Mouse (Mus musculus) small intestine, adult 2 months (tissue): Measurements from ENCODE around the gene Elavl4. TPM values are rescaled to one million over a fixed set of nuclear protein-coding genes. Genes with fewer than 3 reads are reported as not detected.

Experiments
- H3K27ac ChIP-seq: fragments of 200-500 bp; 2 replicates; pipeline ENCODE4 v1.5.1; 2012; ENCODE audit warnings: low read depth, low read length, control low read depth, inconsistent platforms; ENCODE audit not compliant: insufficient read depth
- H3K27me3 ChIP-seq: fragments of 200-500 bp; 2 replicates; pipeline ENCODE4 v1.6.1; 2012; ENCODE audit warnings: mild to moderate bottlenecking, moderate library complexity, low read length, inconsistent platforms; ENCODE audit not compliant: control insufficient read depth, insufficient read depth
- H3K36me3 ChIP-seq: fragments of 200-500 bp; 2 replicates; pipeline ENCODE4 v1.6.1; 2012; ENCODE audit warnings: mild to moderate bottlenecking, low read length, control low read depth, inconsistent platforms; ENCODE audit not compliant: control insufficient read depth, insufficient read depth
- H3K4me1 ChIP-seq: fragments of 200-500 bp; 2 replicates; pipeline ENCODE4 v1.6.1; 2012; ENCODE audit warnings: low read length, inconsistent platforms, mixed read lengths; ENCODE audit not compliant: control insufficient read depth, insufficient read depth, insufficient read length
- H3K4me3 ChIP-seq: fragments of 200-500 bp; 2 replicates; pipeline ENCODE4 v1.5.1; 2012; ENCODE audit warnings: low read depth, mild to moderate bottlenecking, control low read depth, inconsistent platforms, low read length, moderate library complexity
- CTCF ChIP-seq: fragments of 200-500 bp; IDR thresholded peaks from 2 replicates; pipeline ENCODE4 v1.5.1; 2012; ENCODE audit warnings: low read depth, mild to moderate bottlenecking, control low read depth, inconsistent platforms, low read length, moderate library complexity, mixed read lengths; ENCODE audit not compliant: insufficient replicate concordance, insufficient read length; ENCODE audit errors: extremely low read depth
- POLR2A ChIP-seq: fragments of 200-500 bp; IDR thresholded peaks from 2 replicates; pipeline ENCODE4 v1.6.1; 2012; ENCODE audit warnings: low read depth, mild to moderate bottlenecking, control low read depth, inconsistent platforms, low read length, moderate library complexity
- WGBS: fragments of 180-500 bp; shearing (Covaris S2); methylation state at CpG from one replicate; pipeline ENCODE4 v1.1.7; 2018; 5-methylcytosine and 5-hydroxymethylcytosine counted together
- polyA plus RNA-seq: library from polyadenylated mRNA; depleted of rRNA; stranded (reverse); fragments of >200 nt; gene quantifications from 2 replicates; pipeline ENCODE4 v1.2.3, GENCODE M21; 2012

Elavl4 gene
- polyA plus RNA-seq, 1 experiment: 0.94 TPM

- Histone ChIP-seq H3K36me3 (no peaks in the 10 kb centered on the region), H3K27me3 (no peaks in the 10 kb centered on the region), H3K27ac (no peak overlapping the region), H3K4me3 (no peak overlapping the region), H3K4me1 (no peaks in the 10 kb centered on the region)
- TF ChIP-seq POLR2A: no peak
- no peak for TF ChIP-seq CTCF
- WGBS: 56% methylated on average over 5 of the region's 5 CpGs
These were observed 138.0 kb downstream of the Elavl4 start for GRCm38 (mm10) chr4:110213666-110214065.

GRCm38 (mm10) chr4:110210246-110210645, 141.5 kb downstream of the Elavl4 start:
- no peaks in the 10 kb centered on the region for H3K27me3 ChIP-seq
- no peaks in the 10 kb centered on the region for H3K4me1 ChIP-seq
- H3K4me3 ChIP-seq: no peak overlapping the region
- TF ChIP-seq CTCF: no peak
- TF ChIP-seq POLR2A: no peak
- no peak overlapping the region for H3K27ac ChIP-seq
- 72% methylated on average over 5 of the region's 5 CpGs for WGBS
- H3K36me3 ChIP-seq: no peaks in the 10 kb centered on the region

- Histone ChIP-seq H3K4me3 (no peak overlapping the region), H3K27ac (no peak overlapping the region), H3K27me3 (no peaks in the 10 kb centered on the region), H3K36me3 (no peaks in the 10 kb centered on the region), H3K4me1 (no peaks in the 10 kb centered on the region)
- TF ChIP-seq CTCF (no peak), POLR2A (no peak)
- 77% methylated on average over 5 of the region's 5 CpGs for WGBS
These were observed 142.1 kb downstream of the Elavl4 start for GRCm38 (mm10) chr4:110209613-110210012.

GRCm38 (mm10) chr4:110201680-110202079, 150.0 kb downstream of the Elavl4 start:
- Histone ChIP-seq H3K36me3 (no peaks in the 10 kb centered on the region), H3K4me1 (no peaks in the 10 kb centered on the region), H3K4me3 (no peak overlapping the region), H3K27me3 (no peaks in the 10 kb centered on the region), H3K27ac (no peak overlapping the region)
- WGBS: 80% methylated on average over 3 of the region's 3 CpGs
- TF ChIP-seq POLR2A (no peak), CTCF (no peak)

GRCm38 (mm10) chr4:110199897-110200296, 151.8 kb downstream of the Elavl4 start:
- no peaks in the 10 kb centered on the region for H3K27me3 ChIP-seq
- TF ChIP-seq POLR2A: no peak
- no peak for TF ChIP-seq CTCF
- no peak overlapping the region for H3K27ac ChIP-seq
- 90% methylated on average over 5 of the region's 5 CpGs for WGBS
- no peaks in the 10 kb centered on the region for H3K36me3 ChIP-seq
- H3K4me1 ChIP-seq: no peaks in the 10 kb centered on the region
- no peak overlapping the region for H3K4me3 ChIP-seq

GRCm38 (mm10) chr4:110198600-110198999, 153.1 kb downstream of the Elavl4 start:
- no peaks in the 10 kb centered on the region for H3K27me3 ChIP-seq
- H3K27ac ChIP-seq: no peak overlapping the region
- TF ChIP-seq POLR2A (no peak), CTCF (no peak)
- H3K4me1 ChIP-seq: no peaks in the 10 kb centered on the region
- no peak overlapping the region for H3K4me3 ChIP-seq
- no peaks in the 10 kb centered on the region for H3K36me3 ChIP-seq
- 67% methylated on average over 2 of the region's 2 CpGs for WGBS

GRCm38 (mm10) chr4:110177263-110177662, 174.4 kb downstream of the Elavl4 start:
- WGBS: 84% methylated on average over 2 of the region's 2 CpGs

GRCm38 (mm10) chr4:110172028-110172427, 179.7 kb downstream of the Elavl4 start:
- Histone ChIP-seq H3K4me1 (no peaks in the 10 kb centered on the region), H3K27me3 (no peaks in the 10 kb centered on the region), H3K4me3 (no peak overlapping the region), H3K36me3 (no peaks in the 10 kb centered on the region), H3K27ac (no peak overlapping the region)
- 69% methylated on average over 5 of the region's 5 CpGs for WGBS
- TF ChIP-seq POLR2A (no peak), CTCF (no peak)

More at GRCm38 (mm10) chr4:110177263-110177662, 174.4 kb downstream of the Elavl4 start:
- Histone ChIP-seq H3K27me3 (no peaks in the 10 kb centered on the region), H3K27ac (no peak overlapping the region), H3K4me1 (no peaks in the 10 kb centered on the region), H3K36me3 (no peaks in the 10 kb centered on the region), H3K4me3 (no peak overlapping the region)
- TF ChIP-seq POLR2A (no peak), CTCF (no peak)
